Mouse (Mus musculus): ENCODE measurements around the gene Gm20388. TPM values are rescaled to one million over a fixed set of nuclear protein-coding genes. Genes with fewer than 3 reads are reported as not detected.

The Gm20388 gene
- polyA plus RNA-seq, 1 experiment from 2014 or later: not detected

DNA sequence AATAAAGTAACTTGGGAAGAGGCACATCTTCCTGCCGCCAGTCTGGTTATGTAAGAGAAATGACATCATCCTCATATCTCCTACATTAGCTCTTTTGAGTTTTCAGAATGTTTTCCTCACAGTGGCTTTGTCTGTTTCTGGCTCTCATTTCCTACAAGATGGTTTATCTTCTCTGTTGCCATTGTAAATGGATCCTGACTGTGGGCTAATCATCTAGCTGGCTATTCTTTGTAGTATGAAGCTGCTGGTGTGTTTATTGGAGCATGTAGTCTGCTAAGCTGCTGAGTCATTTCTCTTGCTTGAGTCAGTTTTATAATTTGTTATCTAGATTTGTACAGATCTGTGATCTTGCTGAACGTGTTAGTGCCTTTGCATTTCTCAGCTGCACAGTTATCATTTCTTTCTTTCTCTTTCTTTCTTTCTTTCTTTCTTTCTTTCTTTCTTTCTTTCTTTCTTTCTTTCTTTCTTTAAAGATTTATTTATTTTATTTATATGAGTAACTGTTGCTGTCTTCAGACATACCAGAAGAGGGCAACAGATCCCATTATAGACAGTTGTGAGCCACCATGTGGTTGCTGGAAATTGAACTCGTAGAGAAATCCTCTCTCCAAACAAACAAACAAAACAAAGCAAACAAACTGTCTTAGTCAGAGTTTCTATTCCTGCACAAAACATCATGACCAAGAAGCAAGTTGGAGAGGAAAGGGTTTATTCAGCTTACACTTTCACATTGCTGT, 3723.9 kb downstream of the Gm20388 start:
- H3K27ac ChIP-seq (replicated peaks; ENCODE audit: low read depth, low read length): no peak overlapping the region
- no peaks in the 10 kb centered on the region for H3K4me1 ChIP-seq (ENCODE audit: control insufficient read depth, insufficient read depth, low read length)
- H3K9ac ChIP-seq (ENCODE audit: low read length): no peak overlapping the region
- H3K4me3 ChIP-seq (ENCODE audit: low read depth, low read length): no peak overlapping the region
- 65% methylated on average over 3 of the region's 3 CpGs for WGBS
- no peaks in the 10 kb centered on the region for H3K36me3 ChIP-seq (ENCODE audit: control insufficient read depth, insufficient read depth, low read length)
- DNase-seq (ENCODE audit: low spot score) (no peak), ATAC-seq (ENCODE audit: insufficient number of reproducible peaks, low FRiP score, low TSS enrichment, low read depth) (no peak)
- H3K27me3 ChIP-seq (ENCODE audit: control insufficient read depth, insufficient read depth, low read length): no peaks in the 10 kb centered on the region
- H3K4me2 ChIP-seq (ENCODE audit: low read depth, severe bottlenecking): no peak overlapping the region
- H3K9me3 ChIP-seq (ENCODE audit: control insufficient read depth, low read length): no peaks in the 10 kb centered on the region

DNA sequence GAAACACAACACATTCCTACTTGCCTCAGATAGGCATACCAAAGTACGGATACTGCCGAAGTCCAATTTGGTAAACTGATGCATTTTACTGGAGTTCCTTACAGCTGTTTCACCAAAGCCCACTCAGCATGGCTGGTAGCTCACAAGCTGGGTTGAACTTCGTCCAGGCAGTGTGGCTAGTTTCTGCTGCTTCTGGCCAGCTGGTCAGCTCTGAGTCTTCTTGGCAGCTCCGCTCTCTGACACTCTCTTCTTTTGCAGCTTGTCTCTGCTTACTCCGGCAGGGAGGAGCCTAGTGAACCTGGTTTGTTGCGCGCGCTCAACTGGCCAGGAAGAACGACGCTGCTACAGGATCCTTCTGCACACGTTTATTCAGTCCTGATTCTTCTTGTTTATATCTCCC, 3725.0 kb downstream of the Gm20388 start:
- ATAC-seq (ENCODE audit: insufficient number of reproducible peaks, low FRiP score, low TSS enrichment, low read depth) (no peak), DNase-seq (ENCODE audit: low spot score) (no peak)
- Histone ChIP-seq H3K27me3 (ENCODE audit: control insufficient read depth, insufficient read depth, low read length) (no peaks in the 10 kb centered on the region), H3K4me2 (ENCODE audit: low read depth, severe bottlenecking) (no peak overlapping the region), H3K9me3 (ENCODE audit: control insufficient read depth, low read length) (no peaks in the 10 kb centered on the region), H3K36me3 (ENCODE audit: control insufficient read depth, insufficient read depth, low read length) (no peaks in the 10 kb centered on the region), H3K9ac (ENCODE audit: low read length) (no peak overlapping the region), H3K4me3 (ENCODE audit: low read depth, low read length) (no peak overlapping the region), H3K4me1 (ENCODE audit: control insufficient read depth, insufficient read depth, low read length) (no peaks in the 10 kb centered on the region), H3K27ac (replicated peaks; ENCODE audit: low read depth, low read length) (no peak overlapping the region)
- 80% methylated on average over 11 of the region's 11 CpGs for WGBS

DNA sequence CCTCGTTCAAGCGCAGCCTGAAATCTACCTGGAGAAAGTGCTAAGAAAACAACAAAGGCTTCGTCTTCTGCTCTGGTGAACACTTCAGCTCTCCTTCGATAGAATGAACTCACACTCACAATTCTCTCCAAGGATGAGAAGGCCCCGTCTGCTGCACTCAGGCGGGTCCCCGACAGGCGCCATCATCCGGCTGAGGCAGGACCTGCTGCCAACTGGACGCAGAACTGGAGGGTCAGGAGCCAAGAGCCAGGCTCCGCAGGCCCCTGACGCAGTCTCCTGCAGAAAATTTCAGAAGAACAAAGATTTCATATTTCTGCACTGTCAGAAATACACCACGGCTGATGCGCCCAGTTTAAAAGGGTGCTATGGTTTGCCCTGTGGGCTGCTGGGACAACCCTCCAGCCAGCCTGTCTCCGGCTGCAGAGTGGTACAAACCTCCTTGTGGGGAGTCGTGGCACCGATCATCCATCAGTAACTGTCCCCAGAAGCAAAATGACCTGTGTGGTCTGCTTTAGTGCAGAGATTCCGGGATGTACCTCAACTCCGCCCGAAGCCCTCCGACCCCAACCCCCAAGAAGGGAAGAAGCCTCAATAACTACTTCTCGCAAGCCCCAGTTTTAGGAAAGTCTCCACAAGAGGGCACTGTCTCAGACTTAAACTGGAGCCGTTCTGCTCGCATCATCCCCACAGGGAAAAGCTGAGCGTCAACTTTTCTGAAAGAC, 3732.8 kb downstream of the Gm20388 start:
- no peaks in the 10 kb centered on the region for H3K9me3 ChIP-seq (ENCODE audit: control insufficient read depth, low read length)
- H3K4me1 ChIP-seq (ENCODE audit: control insufficient read depth, insufficient read depth, low read length): no peaks in the 10 kb centered on the region
- ATAC-seq (ENCODE audit: insufficient number of reproducible peaks, low FRiP score, low TSS enrichment, low read depth) (no peak), DNase-seq (ENCODE audit: low spot score) (peak; percentile 74)
- H3K9ac ChIP-seq (ENCODE audit: low read length): no peak overlapping the region
- H3K4me3 ChIP-seq (ENCODE audit: low read depth, low read length): peak overlapping the region; percentile 14; the same call in 1 of the 2 replicates
- H3K27me3 ChIP-seq (ENCODE audit: control insufficient read depth, insufficient read depth, low read length): no peaks in the 10 kb centered on the region
- H3K4me2 ChIP-seq (ENCODE audit: low read depth, severe bottlenecking): peak overlapping the region; percentile 27; the same call in 1 of the 2 replicates
- WGBS: 16% methylated on average over 25 of the region's 25 CpGs
- H3K27ac ChIP-seq (replicated peaks; ENCODE audit: low read depth, low read length): no peak overlapping the region
- H3K36me3 ChIP-seq (ENCODE audit: control insufficient read depth, insufficient read depth, low read length): no peaks in the 10 kb centered on the region

DNA sequence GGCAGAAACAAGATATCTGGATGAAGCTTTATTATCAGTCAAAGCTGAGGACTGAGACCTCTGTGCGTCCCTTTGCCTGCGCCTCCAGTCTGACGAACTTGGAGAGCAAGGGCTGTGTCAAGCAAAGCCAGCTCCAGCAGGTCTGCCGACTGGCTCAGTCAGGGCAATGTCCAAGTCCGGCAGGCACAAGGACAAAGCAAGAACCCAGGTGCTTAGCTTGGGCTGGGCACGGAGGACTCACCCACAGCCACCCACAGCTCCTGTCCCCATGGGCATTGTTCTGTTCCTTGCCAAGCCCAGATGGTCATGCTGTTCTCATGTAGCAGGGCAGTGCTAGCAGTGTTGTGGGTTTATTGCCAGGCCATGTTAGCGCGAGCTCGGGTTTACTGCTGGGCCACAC, 3734.6 kb downstream of the Gm20388 start:
- ATAC-seq (ENCODE audit: insufficient number of reproducible peaks, low FRiP score, low TSS enrichment, low read depth): no peak
- Histone ChIP-seq H3K4me3 (ENCODE audit: low read depth, low read length) (no peak overlapping the region), H3K36me3 (ENCODE audit: control insufficient read depth, insufficient read depth, low read length) (no peaks in the 10 kb centered on the region), H3K27me3 (ENCODE audit: control insufficient read depth, insufficient read depth, low read length) (no peaks in the 10 kb centered on the region), H3K9me3 (ENCODE audit: control insufficient read depth, low read length) (no peaks in the 10 kb centered on the region), H3K4me1 (ENCODE audit: control insufficient read depth, insufficient read depth, low read length) (no peaks in the 10 kb centered on the region), H3K9ac (ENCODE audit: low read length) (no peak overlapping the region), H3K4me2 (ENCODE audit: low read depth, severe bottlenecking) (no peak overlapping the region), H3K27ac (replicated peaks; ENCODE audit: low read depth, low read length) (no peak overlapping the region)
- DNase-seq (ENCODE audit: low spot score): no peak
- WGBS: 58% methylated on average over 9 of the region's 9 CpGs

DNA sequence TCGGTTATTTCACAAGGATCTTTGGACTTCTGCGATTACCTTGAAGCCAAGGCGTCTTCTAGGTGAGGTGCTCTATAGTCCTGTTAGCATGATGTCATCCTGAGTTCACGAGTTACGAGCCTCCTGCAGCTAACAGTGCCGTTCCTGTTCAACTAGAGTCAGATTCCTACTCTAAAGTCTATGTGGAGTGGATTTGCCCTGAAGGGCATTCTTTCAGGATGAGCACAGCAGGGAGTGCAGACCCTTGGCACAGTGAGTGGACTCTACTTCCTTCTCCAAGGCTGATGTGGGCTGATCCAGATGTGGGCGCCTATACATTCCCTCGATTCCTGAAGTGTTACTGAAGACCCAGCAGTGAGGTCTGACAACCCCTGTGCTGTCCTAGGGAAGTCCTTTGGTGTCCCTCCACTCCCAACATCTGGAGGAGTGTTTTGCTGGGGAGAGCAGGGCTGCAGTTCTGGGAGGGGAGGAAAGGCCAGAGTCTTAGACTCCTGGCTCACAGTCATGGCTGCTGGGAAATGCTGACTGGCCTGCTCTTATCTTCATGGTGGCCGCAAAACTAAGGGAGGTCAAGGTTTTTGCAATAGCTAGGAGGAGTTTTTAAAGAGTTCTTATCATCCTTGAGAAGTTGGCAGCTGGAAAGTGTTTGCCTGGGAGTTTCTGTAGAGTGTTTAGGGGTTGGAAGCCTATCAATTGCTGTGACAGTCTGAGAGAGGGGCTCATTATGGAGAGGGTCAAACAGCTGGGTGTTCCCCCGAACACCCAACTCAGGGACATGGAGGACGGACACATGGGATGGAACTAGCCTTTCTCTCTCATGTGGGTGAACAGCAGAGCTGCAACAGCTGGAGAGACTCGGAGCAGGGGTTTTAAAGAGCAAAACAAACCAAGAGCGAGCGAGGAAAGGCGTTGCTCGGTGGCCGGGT, 3737.9 kb downstream of the Gm20388 start:
- DNase-seq (ENCODE audit: low spot score) (no peak), ATAC-seq (ENCODE audit: insufficient number of reproducible peaks, low FRiP score, low TSS enrichment, low read depth) (no peak)
- H3K9ac ChIP-seq (ENCODE audit: low read length): no peak overlapping the region
- no peaks in the 10 kb centered on the region for H3K27me3 ChIP-seq (ENCODE audit: control insufficient read depth, insufficient read depth, low read length)
- H3K36me3 ChIP-seq (ENCODE audit: control insufficient read depth, insufficient read depth, low read length): no peaks in the 10 kb centered on the region
- H3K27ac ChIP-seq (replicated peaks; ENCODE audit: low read depth, low read length): no peak overlapping the region
- H3K4me1 ChIP-seq (ENCODE audit: control insufficient read depth, insufficient read depth, low read length): no peaks in the 10 kb centered on the region
- H3K4me2 ChIP-seq (ENCODE audit: low read depth, severe bottlenecking): no peak overlapping the region
- H3K4me3 ChIP-seq (ENCODE audit: low read depth, low read length): no peak overlapping the region
- 65% methylated on average over 17 of the region's 17 CpGs for WGBS
- H3K9me3 ChIP-seq (ENCODE audit: control insufficient read depth, low read length): no peaks in the 10 kb centered on the region

DNA sequence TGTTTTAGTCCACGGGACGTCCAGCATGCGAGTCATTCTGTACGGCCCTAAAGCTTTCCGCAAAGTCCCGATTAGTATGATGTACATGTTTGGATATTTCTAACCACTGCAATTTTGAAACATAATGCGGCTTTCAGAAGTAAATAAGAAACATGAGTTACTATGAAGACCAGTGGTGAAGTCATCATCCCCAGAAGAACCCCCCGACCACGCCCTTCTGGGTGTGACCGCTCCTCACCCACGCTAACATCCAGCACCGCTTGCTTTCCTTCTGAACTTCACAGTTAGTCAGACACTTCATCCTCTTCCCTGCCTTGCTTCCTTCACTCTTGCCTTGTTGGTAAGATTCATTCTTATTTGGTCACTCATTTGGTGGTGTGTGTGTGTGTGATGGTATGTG, 3738.8 kb downstream of the Gm20388 start:
- DNase-seq (ENCODE audit: low spot score) (no peak), ATAC-seq (ENCODE audit: insufficient number of reproducible peaks, low FRiP score, low TSS enrichment, low read depth) (no peak)
- WGBS: 90% methylated on average over 12 of the region's 12 CpGs
- H3K27me3 ChIP-seq (ENCODE audit: control insufficient read depth, insufficient read depth, low read length): no peaks in the 10 kb centered on the region
- no peaks in the 10 kb centered on the region for H3K4me1 ChIP-seq (ENCODE audit: control insufficient read depth, insufficient read depth, low read length)
- no peak overlapping the region for H3K9ac ChIP-seq (ENCODE audit: low read length)
- no peak overlapping the region for H3K4me2 ChIP-seq (ENCODE audit: low read depth, severe bottlenecking)
- H3K4me3 ChIP-seq (ENCODE audit: low read depth, low read length): no peak overlapping the region
- no peaks in the 10 kb centered on the region for H3K9me3 ChIP-seq (ENCODE audit: control insufficient read depth, low read length)
- no peaks in the 10 kb centered on the region for H3K36me3 ChIP-seq (ENCODE audit: control insufficient read depth, insufficient read depth, low read length)
- no peak overlapping the region for H3K27ac ChIP-seq (replicated peaks; ENCODE audit: low read depth, low read length)

DNA sequence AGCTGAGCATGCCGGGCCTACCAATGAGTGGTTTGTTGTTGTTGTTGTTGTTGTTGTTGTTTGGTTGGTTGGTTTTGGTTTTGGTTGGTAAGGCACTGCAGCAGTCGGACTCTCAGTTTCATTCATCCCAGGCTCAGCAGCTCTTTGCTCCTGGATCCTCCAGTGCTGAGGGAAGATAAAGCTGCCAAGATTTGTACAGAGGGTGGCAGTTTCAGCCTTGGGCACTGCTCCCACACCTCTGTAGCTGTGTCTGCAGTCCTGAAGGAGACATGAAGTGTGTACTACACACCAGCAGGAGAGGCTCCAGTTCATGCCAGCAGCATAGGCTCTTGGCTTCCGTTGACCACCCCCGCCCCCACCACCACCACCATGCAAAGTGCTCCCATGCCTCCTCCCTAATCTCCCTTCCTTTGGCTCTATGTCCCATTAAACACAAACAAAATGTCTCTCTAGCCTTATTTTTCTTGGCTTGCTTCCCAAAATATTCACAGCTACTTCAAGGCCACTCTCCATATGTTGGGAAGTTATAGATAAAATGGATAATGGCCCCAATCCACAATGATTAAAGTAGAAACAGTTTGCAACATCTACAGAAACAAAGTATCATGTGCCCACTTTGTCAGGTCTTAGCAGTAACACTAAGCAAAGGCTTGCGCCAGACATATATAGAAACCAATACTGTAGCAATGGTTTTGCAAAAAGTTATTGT, 3740.9 kb downstream of the Gm20388 start:
- no peaks in the 10 kb centered on the region for H3K27me3 ChIP-seq (ENCODE audit: control insufficient read depth, insufficient read depth, low read length)
- H3K4me3 ChIP-seq (ENCODE audit: low read depth, low read length): no peak overlapping the region
- 89% methylated on average over 5 of the region's 5 CpGs for WGBS
- peaks cover 12% of the 10 kb centered on the region for H3K4me1 ChIP-seq (ENCODE audit: control insufficient read depth, insufficient read depth, low read length)
- no peaks in the 10 kb centered on the region for H3K36me3 ChIP-seq (ENCODE audit: control insufficient read depth, insufficient read depth, low read length)
- no peak overlapping the region for H3K9ac ChIP-seq (ENCODE audit: low read length)
- no peak overlapping the region for H3K4me2 ChIP-seq (ENCODE audit: low read depth, severe bottlenecking)
- no peak overlapping the region for H3K27ac ChIP-seq (replicated peaks; ENCODE audit: low read depth, low read length)
- no peaks in the 10 kb centered on the region for H3K9me3 ChIP-seq (ENCODE audit: control insufficient read depth, low read length)
- ATAC-seq (ENCODE audit: insufficient number of reproducible peaks, low FRiP score, low TSS enrichment, low read depth) (no peak), DNase-seq (ENCODE audit: low spot score) (no peak)

DNA sequence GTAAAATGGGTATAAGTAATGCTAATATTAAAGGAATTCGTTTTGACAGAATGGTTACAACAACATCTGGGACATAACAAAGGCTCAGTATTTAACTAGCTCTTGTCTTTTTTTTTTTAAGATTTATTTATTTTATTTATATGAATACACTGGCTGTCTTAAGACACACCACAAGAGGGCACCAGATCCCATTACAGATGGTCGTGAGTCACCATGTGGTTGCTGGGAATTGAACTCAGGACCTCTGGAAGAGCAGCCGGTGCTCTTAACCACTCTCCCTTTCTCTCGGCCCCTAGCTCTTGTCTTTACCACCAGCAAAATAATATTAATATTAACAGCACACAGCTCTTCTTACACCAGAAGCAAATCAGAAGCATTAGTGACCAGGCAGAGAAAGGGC, 3742.0 kb downstream of the Gm20388 start:
- Histone ChIP-seq H3K9me3 (ENCODE audit: control insufficient read depth, low read length) (no peaks in the 10 kb centered on the region), H3K4me1 (ENCODE audit: control insufficient read depth, insufficient read depth, low read length) (peaks cover 12% of the 10 kb centered on the region), H3K9ac (ENCODE audit: low read length) (no peak overlapping the region), H3K4me2 (ENCODE audit: low read depth, severe bottlenecking) (no peak overlapping the region), H3K27ac (replicated peaks; ENCODE audit: low read depth, low read length) (no peak overlapping the region), H3K4me3 (ENCODE audit: low read depth, low read length) (no peak overlapping the region), H3K27me3 (ENCODE audit: control insufficient read depth, insufficient read depth, low read length) (no peaks in the 10 kb centered on the region), H3K36me3 (ENCODE audit: control insufficient read depth, insufficient read depth, low read length) (no peaks in the 10 kb centered on the region; the same call in 1 of the 2 replicates)
- DNase-seq (ENCODE audit: low spot score) (no peak), ATAC-seq (ENCODE audit: insufficient number of reproducible peaks, low FRiP score, low TSS enrichment, low read depth) (no peak)
- 68% methylated on average over 4 of the region's 4 CpGs for WGBS
